Mouse (Mus musculus) midbrain, embryonic 16.5 days (tissue): ENCODE results near the gene Msrb2. TPM values are rescaled to one million over a fixed set of nuclear protein-coding genes. Genes with fewer than 3 reads are reported as not detected.

Experiments
- ATAC-seq: fragments of 200-750 bp; cut with Nextera tagmentation; 2 replicates; pipeline ENCODE4 v1.8.0; 2017; ENCODE audit warnings: moderate TSS enrichment
- H3K27ac ChIP-seq: fragments of 300-500 bp; sonication (generic); 2 replicates; pipeline ENCODE4 v1.5.1; 2014; ENCODE audit warnings: mild to moderate bottlenecking, low read length, mixed read lengths
- H3K27me3 ChIP-seq: fragments of 300-500 bp; sonication (generic); 2 replicates; pipeline ENCODE4 v1.6.1; 2014; ENCODE audit warnings: low read depth, low read length, mixed read lengths; ENCODE audit not compliant: control insufficient read depth, insufficient read depth
- H3K36me3 ChIP-seq: fragments of 300-500 bp; sonication (generic); 2 replicates; pipeline ENCODE4 v1.6.1; 2014; ENCODE audit warnings: mild to moderate bottlenecking, low read length, moderate library complexity, mixed read lengths; ENCODE audit not compliant: control insufficient read depth, insufficient read depth
- H3K4me1 ChIP-seq: fragments of 300-500 bp; sonication (generic); 2 replicates; pipeline ENCODE4 v1.6.1; 2014; ENCODE audit warnings: mild to moderate bottlenecking, low read length, mixed read lengths; ENCODE audit not compliant: control insufficient read depth, insufficient read depth
- H3K4me2 ChIP-seq: fragments of 300-500 bp; sonication (generic); 2 replicates; pipeline ENCODE4 v1.6.1; 2014; ENCODE audit warnings: mild to moderate bottlenecking, low read length, mixed read lengths
- H3K4me3 ChIP-seq: fragments of 300-500 bp; sonication (generic); 2 replicates; pipeline ENCODE4 v1.5.1; 2014; ENCODE audit warnings: low read depth, mild to moderate bottlenecking, low read length, moderate library complexity, mixed read lengths
- H3K9ac ChIP-seq: fragments of 300-500 bp; sonication (generic); 2 replicates; pipeline ENCODE4 v1.6.1; 2014; ENCODE audit warnings: low read depth, low read length, mixed read lengths
- H3K9me3 ChIP-seq: fragments of 300-500 bp; sonication (generic); replicated peaks from 2 replicates; pipeline ENCODE4 v1.6.1; 2014; ENCODE audit warnings: mild to moderate bottlenecking, low read length, mixed read lengths; ENCODE audit not compliant: control insufficient read depth, poor library complexity, severe bottlenecking
- WGBS: fragments of 180-500 bp; shearing (Covaris S2); extraction: QIAGEN DNeasy Blood & Tissue Kit; methylation state at CpG from one replicate; pipeline ENCODE4 v1.1.7; 2014; 5-methylcytosine and 5-hydroxymethylcytosine counted together
- polyA plus RNA-seq: library from polyadenylated mRNA; unstranded; fragments of >200 nt; fragmentation: Nextera tagmentation; extraction: Ambion mirVana; gene quantifications from 2 replicates; pipeline ENCODE4 v1.2.1, GENCODE M21; 2015

The Msrb2 gene
- 6.7 TPM in 2 replicates for polyA plus RNA-seq

GRCm38 (mm10) chr2:19371390-19372158 lies at the start of gene Msrb2:
TSS of gene Msrb2 (plus strand) at chr2:19371440.
- WGBS = under 1% methylated on average over 38 of the region's 39 CpGs
- Histone ChIP-seq H3K9me3 (no peaks in the 10 kb centered on the region), H3K4me1 (no peaks in the 10 kb centered on the region), H3K9ac (peak within 1 kb of the TSS; percentile 71), H3K4me2 (peak within 1 kb of the TSS; percentile 80), H3K27me3 (no peaks in the 10 kb centered on the region), H3K4me3 (peak within 1 kb of the TSS; percentile 59), H3K27ac (0 out of 2 replicates have a peak within 1 kb of the TSS, but pooled peaks have one; percentile 12), H3K36me3 (no peaks in the 10 kb centered on the region)
- ATAC-seq = peak; percentile 87

GRCm38 (mm10) chr2:19322448-19322847 lies 48.8 kb upstream of the Msrb2 start:
- Histone ChIP-seq H3K4me1 (no peaks in the 10 kb centered on the region), H3K4me2 (no peak overlapping the region), H3K9ac (no peak overlapping the region), H3K9me3 (no peaks in the 10 kb centered on the region), H3K27ac (no peak overlapping the region), H3K27me3 (no peaks in the 10 kb centered on the region), H3K4me3 (no peak overlapping the region), H3K36me3 (no peaks in the 10 kb centered on the region)
- no peak for ATAC-seq
- 69% methylated on average over 9 of the region's 9 CpGs for WGBS

GRCm38 (mm10) chr2:19326376-19326775 lies 44.9 kb upstream of the Msrb2 start:
- H3K4me1 ChIP-seq = no peaks in the 10 kb centered on the region
- H3K9ac ChIP-seq = no peak overlapping the region
- 81% methylated on average over 1 of the region's 1 CpGs for WGBS
- H3K27ac ChIP-seq = no peak overlapping the region
- H3K9me3 ChIP-seq = no peaks in the 10 kb centered on the region
- H3K4me3 ChIP-seq = no peak overlapping the region
- ATAC-seq = no peak
- H3K4me2 ChIP-seq = no peak overlapping the region
- H3K27me3 ChIP-seq = no peaks in the 10 kb centered on the region
- no peaks in the 10 kb centered on the region for H3K36me3 ChIP-seq

GRCm38 (mm10) chr2:19327811-19328210 lies 43.4 kb upstream of the Msrb2 start:
- Histone ChIP-seq H3K36me3 (no peaks in the 10 kb centered on the region), H3K4me3 (no peak overlapping the region), H3K9me3 (no peaks in the 10 kb centered on the region), H3K4me1 (no peaks in the 10 kb centered on the region), H3K4me2 (no peak overlapping the region), H3K9ac (no peak overlapping the region), H3K27ac (no peak overlapping the region), H3K27me3 (no peaks in the 10 kb centered on the region)
- no peak for ATAC-seq
- WGBS = 69% methylated on average over 4 of the region's 4 CpGs

- Histone ChIP-seq H3K9me3 (no peaks in the 10 kb centered on the region), H3K27me3 (no peaks in the 10 kb centered on the region), H3K4me1 (no peaks in the 10 kb centered on the region), H3K36me3 (no peaks in the 10 kb centered on the region), H3K9ac (no peak overlapping the region), H3K4me2 (peak overlapping the region; percentile 36), H3K4me3 (no peak overlapping the region), H3K27ac (no peak overlapping the region)
- peak; percentile 20 for ATAC-seq
- 49% methylated on average over 10 of the region's 10 CpGs for WGBS
Measured at GRCm38 (mm10) chr2:19343901-19344635, 27.2 kb upstream of the Msrb2 start.

GRCm38 (mm10) chr2:19344636-19345413 lies 26.4 kb upstream of the Msrb2 start:
- 22% methylated on average over 17 of the region's 20 CpGs for WGBS
- Histone ChIP-seq H3K36me3 (no peaks in the 10 kb centered on the region), H3K9me3 (no peaks in the 10 kb centered on the region), H3K27ac (no peak overlapping the region), H3K4me3 (peak overlapping the region; percentile 21), H3K4me2 (peak overlapping the region; percentile 36), H3K9ac (peak overlapping the region; percentile 37), H3K27me3 (no peaks in the 10 kb centered on the region), H3K4me1 (no peaks in the 10 kb centered on the region)
- ATAC-seq = peak; percentile 91

- H3K27me3 ChIP-seq = no peaks in the 10 kb centered on the region
- H3K4me2 ChIP-seq = peak overlapping the region; percentile 36
- ATAC-seq = peak; percentile 56
- H3K4me3 ChIP-seq = peak overlapping the region; percentile 21; the same call in 1 of the 2 replicates
- H3K4me1 ChIP-seq = no peaks in the 10 kb centered on the region
- no peak overlapping the region for H3K27ac ChIP-seq
- H3K9ac ChIP-seq = 0 out of 2 replicates have a peak overlapping the region, but pooled peaks have one; percentile 37
- no peaks in the 10 kb centered on the region for H3K36me3 ChIP-seq
- H3K9me3 ChIP-seq = no peaks in the 10 kb centered on the region
- WGBS = 81% methylated on average over 5 of the region's 5 CpGs
Measured at GRCm38 (mm10) chr2:19345414-19345964, 25.8 kb upstream of the Msrb2 start.

GRCm38 (mm10) chr2:19348454-19348853 lies 22.8 kb upstream of the Msrb2 start:
- Histone ChIP-seq H3K4me2 (no peak overlapping the region), H3K27me3 (no peaks in the 10 kb centered on the region), H3K4me1 (no peaks in the 10 kb centered on the region), H3K9me3 (no peaks in the 10 kb centered on the region; the same call in 1 of the 2 replicates), H3K4me3 (no peak overlapping the region), H3K27ac (no peak overlapping the region), H3K36me3 (no peaks in the 10 kb centered on the region), H3K9ac (no peak overlapping the region)
- ATAC-seq = no peak
- 90% methylated on average over 3 of the region's 3 CpGs for WGBS
